ENCODE assay signal across 8 mouse cellular contexts in the genomic region with DNA sequence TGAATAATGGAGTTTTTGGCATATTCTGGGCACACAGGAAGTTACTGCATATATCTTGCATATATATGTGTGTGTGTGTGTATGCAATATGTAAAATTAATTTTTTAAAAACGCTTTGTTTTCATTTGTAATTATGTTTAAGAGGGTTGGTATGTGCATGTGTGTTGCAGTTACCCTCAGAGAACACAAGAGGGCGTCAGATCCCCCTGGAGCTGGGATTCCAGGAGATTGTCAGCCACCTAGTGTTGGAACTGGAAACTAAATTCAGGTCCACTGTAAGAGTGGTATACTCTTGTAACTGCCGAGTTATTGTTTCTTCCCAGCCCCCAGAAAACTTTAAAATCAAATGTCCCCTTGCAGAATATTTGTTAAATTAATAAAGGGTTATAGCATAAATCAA. TPM values are rescaled to one million over a fixed set of nuclear protein-coding genes. Genes with fewer than 3 reads are reported as not detected.
DNase-seq lines count a peak whose midpoint lies in the region; ATAC-seq and TF ChIP-seq lines count a peak whose summit lies in the region.

No protein-coding gene starts in this region.

- ATAC-seq in granulocyte monocyte progenitor cell, adult 5-6 weeks (replicated peaks; ENCODE audit: poor library complexity, severe bottlenecking), result peak; percentile 97
- ATAC-seq in frontal cortex, adult (ENCODE audit: low TSS enrichment), result no peak

- no peak for DNase-seq in heart, adult 2 months
- DNase-seq in heart, adult 18-20 months, result no peak
- peak; percentile 26 for DNase-seq in thymus, adult 2 months
- no peak for DNase-seq in thymus, postnatal 36 days
- DNase-seq in thymus, postnatal 4 days, result peak; percentile 51
- DNase-seq in ovary, postnatal 14 days (ENCODE audit: low spot score), result no peak

- TF ChIP-seq EP300 in heart, adult 2 months (IDR thresholded peaks at IDR 0.05; ENCODE audit: insufficient read depth, low read depth, low read length), result no peak

- no peak for TF ChIP-seq POLR2A in heart, adult 2 months (IDR thresholded peaks at IDR 0.05; ENCODE audit: insufficient read depth, low read depth, low read length)
- no peak for TF ChIP-seq POLR2A in thymus, adult 2 months (IDR thresholded peaks at IDR 0.05; ENCODE audit: control insufficient read depth, extremely low read depth, insufficient read depth, low read length, poor library complexity)

- peak; percentile 82 for TF ChIP-seq CTCF in heart, adult 2 months (IDR thresholded peaks at IDR 0.05)
- no peak for TF ChIP-seq CTCF in thymus, adult 2 months (IDR thresholded peaks at IDR 0.05; ENCODE audit: borderline replicate concordance, control insufficient read depth, extremely low read depth, insufficient read depth, low read length, poor library complexity)

- no peaks in the 10 kb centered on the region for H3K36me3 ChIP-seq in heart, adult 2 months (ENCODE audit: control insufficient read depth, insufficient read depth, low read length)
- H3K36me3 ChIP-seq in thymus, adult 2 months (ENCODE audit: control insufficient read depth, insufficient read depth, low read length), result no peaks in the 10 kb centered on the region

- WGBS in heart, adult 2 months, result 62% methylated on average over 3 of the region's 3 CpGs
- 75% methylated on average over 3 of the region's 3 CpGs for WGBS in thymus, adult 2 months

- H3K27ac ChIP-seq in heart, adult 2 months, result no peak overlapping the region
- no peak overlapping the region for H3K27ac ChIP-seq in thymus, adult 2 months (ENCODE audit: control insufficient read depth, insufficient read depth, low read length)

- no peaks in the 10 kb centered on the region for H3K79me2 ChIP-seq in heart, adult 2 months (replicated peaks; ENCODE audit: control insufficient read depth, insufficient read depth, low read length)

- intact Hi-C loops in heart, adult 2 months (cut with DNase I), result no loop called here

- no peak overlapping the region for H3K9ac ChIP-seq in heart, adult 2 months (ENCODE audit: low read depth, low read length)

- no peaks in the 10 kb centered on the region for H3K4me1 ChIP-seq in heart, adult 2 months (ENCODE audit: control insufficient read depth, insufficient read depth, low read length)
- H3K4me1 ChIP-seq in thymus, adult 2 months (replicated peaks; ENCODE audit: control insufficient read depth, insufficient read depth, low read length), result no peaks in the 10 kb centered on the region

- H3K4me3 ChIP-seq in heart, adult 2 months, result no peak overlapping the region
- no peak overlapping the region for H3K4me3 ChIP-seq in thymus, adult 2 months (ENCODE audit: control insufficient read depth, insufficient read depth, low read length)

- H3K27me3 ChIP-seq in heart, adult 2 months (ENCODE audit: control insufficient read depth, insufficient read depth, low read length), result no peaks in the 10 kb centered on the region
- no peaks in the 10 kb centered on the region for H3K27me3 ChIP-seq in thymus, adult 2 months (ENCODE audit: control insufficient read depth, insufficient read depth, low read length)

RNA-seq across cellular contexts. Expression of a gene that starts 46.6 kb away (rescaled TPM):
- 100 to 1,000 TPM; 248 to 328 TPM for total RNA-seq in heart, adult 2 months (2021)
- 41.0 and 59.1 TPM in 2 replicates for polyA plus RNA-seq in heart, adult 2 months (2012; rRNA removed)
- 100 to 1,000 TPM; 294 to 314 TPM for total RNA-seq in heart, adult 18-20 months (2021)
- 6.7 and 8.3 TPM in 2 replicates for polyA plus RNA-seq in thymus, adult 2 months (2012; rRNA removed)
- 15.5 and 23.1 TPM in 2 replicates for total RNA-seq in granulocyte monocyte progenitor cell, adult 5-6 weeks (2014; fragmentation: Nextera tagmentation)
- 30.4 and 37.6 TPM in 2 replicates for total RNA-seq in granulocyte monocyte progenitor cell, adult 5-6 weeks (2017)

Comparison
In these comparisons a context has a peak if more than half of its experiments do, and no peak if none do; other contexts are left out.
1. DNase-seq: peak in thymus, adult 2 months (single experiment) and thymus, postnatal 4 days (single experiment); none in heart, adult 2 months (0 of 2), heart, adult 18-20 months (0 of 2), thymus, postnatal 36 days (0 of 2) and ovary, postnatal 14 days (single experiment).
2. RNA of a gene that starts 46.6 kb away (total RNA-seq): 248 to 328 TPM in heart, adult 2 months and 294 to 314 TPM in heart, adult 18-20 months; 15.5 to 37.6 TPM in granulocyte monocyte progenitor cell, adult 5-6 weeks; every median in the first group is over 4 times any median in the second.